Mouse (Mus musculus) hindbrain, postnatal 0 days (tissue): ENCODE data around the gene Gm20683. TPM values are rescaled to one million over a fixed set of nuclear protein-coding genes. Genes with fewer than 3 reads are reported as not detected.
A peak's percentile ranks its signal among the peaks of the same experiment; 100 is the strongest.

Source experiments
- ATAC-seq: fragments of 200-750 bp; cut with Nextera tagmentation; 2 replicates; pipeline ENCODE4 v1.8.0; 2017; ENCODE audit warnings: mild to moderate bottlenecking, moderate TSS enrichment, moderate library complexity
- DNase-seq: peaks from one replicate; pipeline ENCODE4 v3.0.0-alpha.2; 2015; ENCODE audit warnings: low spot score
- H3K27ac ChIP-seq: fragments of 300-500 bp; sonication (generic); 2 replicates; pipeline ENCODE4 v1.5.1; 2014; ENCODE audit warnings: mild to moderate bottlenecking
- H3K27me3 ChIP-seq: fragments of 300-500 bp; sonication (generic); 2 replicates; pipeline ENCODE4 v1.6.1; 2014; ENCODE audit warnings: low read length, mixed read lengths; ENCODE audit not compliant: insufficient read depth
- H3K36me3 ChIP-seq: fragments of 300-500 bp; sonication (generic); 2 replicates; pipeline ENCODE4 v1.6.1; 2014; ENCODE audit warnings: low read length, mixed read lengths; ENCODE audit not compliant: insufficient read depth
- H3K4me1 ChIP-seq: fragments of 300-500 bp; sonication (generic); 2 replicates; pipeline ENCODE4 v1.6.1; 2014; ENCODE audit warnings: antibody characterized with exemption, low read length, mixed read lengths; ENCODE audit not compliant: insufficient read depth
- H3K4me2 ChIP-seq: fragments of 300-500 bp; sonication (generic); 2 replicates; pipeline ENCODE4 v1.6.1; 2014; ENCODE audit warnings: low read depth, mild to moderate bottlenecking, low read length, moderate library complexity, mixed read lengths
- H3K4me3 ChIP-seq: fragments of 300-500 bp; sonication (generic); 2 replicates; pipeline ENCODE4 v1.5.1; 2014; ENCODE audit warnings: low read length
- H3K9ac ChIP-seq: fragments of 300-500 bp; sonication (generic); replicated peaks from 2 replicates; pipeline ENCODE4 v1.6.1; 2014; ENCODE audit warnings: mild to moderate bottlenecking, low read length, moderate library complexity, mixed read lengths
- H3K9me3 ChIP-seq: fragments of 300-500 bp; sonication (generic); 2 replicates; pipeline ENCODE4 v1.6.1; 2016; ENCODE audit warnings: low read length, mixed read lengths
- CTCF ChIP-seq: IDR thresholded peaks from 2 replicates; pipeline ENCODE4 v1.5.1; 2016; ENCODE audit warnings: antibody characterized with exemption, control low read depth, low read depth
- WGBS: fragments of 180-500 bp; shearing (Covaris S2); extraction: QIAGEN DNeasy Blood & Tissue Kit; methylation state at CpG from one replicate; pipeline ENCODE4 v1.1.7; 2014; 5-methylcytosine and 5-hydroxymethylcytosine counted together
- microRNA-seq, 2 experiments: library from miRNA; unstranded; fragments of <30 nt; microRNA quantifications; one replicate each; pipeline ENCODE4; 2016
- polyA plus RNA-seq: library from polyadenylated mRNA; unstranded; fragments of >200 nt; fragmentation: Nextera tagmentation; extraction: Ambion mirVana; gene quantifications from 2 replicates; pipeline ENCODE4 v1.2.1, GENCODE M21; 2015
- total RNA-seq: library from RNA; depleted of rRNA; stranded (reverse); fragments of >200 nt; gene quantifications from 2 replicates; pipeline ENCODE4 v1.2.3, GENCODE M21; 2014; rRNA removed

Gm20683 gene
- total and polyA plus RNA-seq, 2 experiments from 2014 or later, result 12.9 to 40.0 TPM

GRCm38 (mm10) chr17:25792615-25793014 is 48.9 kb downstream of the Gm20683 start, which contains the start of gene Fam173a:
Gene Fam173a, minus strand, starts transcription at chr17:25792901.
- H3K4me2 ChIP-seq, result peak within 1 kb of the TSS; percentile 95

GRCm38 (mm10) chr17:25791843-25792527 is 49.6 kb downstream of the Gm20683 start:
- Histone ChIP-seq H3K9ac (peak overlapping the region; percentile 67), H3K27me3 (no peaks in the 10 kb centered on the region), H3K27ac (peak overlapping the region; percentile 94), H3K9me3 (no peaks in the 10 kb centered on the region), H3K4me2 (peak overlapping the region; percentile 95), H3K4me3 (peak overlapping the region; percentile 66), H3K36me3 (peaks cover 4% of the 10 kb centered on the region), H3K4me1 (peaks cover 15% of the 10 kb centered on the region; the same call in 1 of the 2 replicates)
- DNase-seq (peak; percentile 91), ATAC-seq (peak; percentile 62)
- TF ChIP-seq CTCF, result no peak
- WGBS, result under 1% methylated on average over 45 of the region's 45 CpGs

More at GRCm38 (mm10) chr17:25792615-25793014, 48.9 kb downstream of the Gm20683 start, which contains the start of gene Fam173a:
- Histone ChIP-seq H3K27me3 (no peaks in the 10 kb centered on the region), H3K4me1 (peaks cover 19% of the 10 kb centered on the region; the same call in 1 of the 2 replicates), H3K27ac (peak within 1 kb of the TSS; percentile 94), H3K9me3 (no peaks in the 10 kb centered on the region), H3K36me3 (peaks cover 4% of the 10 kb centered on the region), H3K4me3 (peak within 1 kb of the TSS; percentile 66), H3K9ac (peak within 1 kb of the TSS; percentile 67)
- no peak for TF ChIP-seq CTCF
- peak; percentile 69 for ATAC-seq
- WGBS, result 1% methylated on average over 14 of the region's 14 CpGs
- DNase-seq, result peak; percentile 84

DNA sequence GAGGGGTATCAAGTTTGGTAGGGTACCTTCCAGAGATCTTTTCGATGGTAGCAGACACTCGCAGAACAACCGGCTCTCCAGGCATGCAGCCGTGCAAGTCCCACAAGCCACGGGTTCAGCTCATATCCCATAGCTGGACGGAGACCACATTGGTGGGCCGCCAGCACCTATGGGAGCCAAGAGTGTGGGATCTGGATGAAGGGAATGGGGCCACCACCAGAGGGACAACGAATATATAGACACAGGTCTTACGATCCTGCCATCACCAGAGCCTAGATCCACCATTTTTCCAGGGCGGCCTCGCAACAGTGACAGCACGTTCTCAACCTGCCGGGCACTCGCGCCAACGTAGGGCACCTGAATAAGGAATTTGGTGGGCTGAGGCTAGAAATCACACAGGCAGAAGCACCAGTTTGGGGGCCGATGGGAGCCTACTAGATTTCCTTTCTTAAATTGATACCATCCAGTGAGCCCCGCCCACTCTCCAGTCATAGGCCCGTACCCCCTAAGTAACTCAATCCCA is 50.2 kb downstream of the Gm20683 start:
- Histone ChIP-seq H3K4me3 (peak overlapping the region; percentile 66), H3K27me3 (no peaks in the 10 kb centered on the region), H3K4me1 (peaks cover 10% of the 10 kb centered on the region; the same call in 1 of the 2 replicates), H3K9me3 (no peaks in the 10 kb centered on the region), H3K9ac (peak overlapping the region; percentile 67), H3K27ac (peak overlapping the region; percentile 94), H3K36me3 (peaks cover 4% of the 10 kb centered on the region), H3K4me2 (peak overlapping the region; percentile 95)
- ATAC-seq, result peak; percentile 3; the same call in 1 of the 2 replicates
- peak; percentile 40 for TF ChIP-seq CTCF
- 22% methylated on average over 19 of the region's 19 CpGs for WGBS
- DNase-seq, result peak; percentile 51

DNA sequence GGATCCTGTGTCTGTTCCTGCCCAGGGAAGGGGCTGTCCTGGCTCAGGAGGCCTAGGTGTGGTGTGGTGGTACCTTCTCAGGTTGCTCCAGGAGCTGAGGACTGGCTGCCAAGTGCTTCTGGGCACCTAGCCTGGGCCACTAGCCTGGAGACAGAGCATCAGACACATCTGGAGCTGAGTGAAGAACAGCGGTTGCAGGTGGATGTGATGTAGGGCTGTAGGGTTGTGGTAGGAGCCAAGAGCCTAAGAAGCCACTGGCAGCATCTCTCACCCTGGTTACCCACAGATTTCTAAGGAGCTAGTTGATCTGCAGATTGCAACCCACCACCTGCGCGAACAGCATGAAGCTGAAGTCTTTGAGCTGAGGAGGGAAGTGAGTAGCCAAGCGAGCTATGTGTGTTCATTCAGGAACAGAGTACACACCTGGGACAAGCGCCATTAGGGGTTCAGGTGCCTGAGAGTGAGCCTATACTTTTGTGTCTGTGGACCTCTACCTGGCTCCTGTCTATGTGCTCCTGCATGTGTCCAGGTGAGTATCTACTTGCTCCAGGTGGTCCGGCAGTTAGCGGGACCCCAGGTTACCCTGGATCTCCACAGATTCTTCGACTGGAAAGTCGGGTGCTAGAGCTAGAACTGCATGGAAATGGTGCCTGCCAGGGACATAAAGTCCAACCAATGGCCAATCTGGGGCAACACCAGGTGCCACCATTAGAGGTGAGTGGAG is 54.6 kb downstream of the Gm20683 start:
- Histone ChIP-seq H3K4me1 (peaks cover 9% of the 10 kb centered on the region), H3K4me2 (no peak overlapping the region), H3K4me3 (no peak overlapping the region), H3K9me3 (no peaks in the 10 kb centered on the region), H3K27ac (no peak overlapping the region), H3K27me3 (no peaks in the 10 kb centered on the region), H3K36me3 (peaks cover 18% of the 10 kb centered on the region), H3K9ac (no peak overlapping the region)
- ATAC-seq, result no peak
- DNase-seq, result no peak
- WGBS, result 94% methylated on average over 9 of the region's 9 CpGs
- TF ChIP-seq CTCF, result no peak

DNA sequence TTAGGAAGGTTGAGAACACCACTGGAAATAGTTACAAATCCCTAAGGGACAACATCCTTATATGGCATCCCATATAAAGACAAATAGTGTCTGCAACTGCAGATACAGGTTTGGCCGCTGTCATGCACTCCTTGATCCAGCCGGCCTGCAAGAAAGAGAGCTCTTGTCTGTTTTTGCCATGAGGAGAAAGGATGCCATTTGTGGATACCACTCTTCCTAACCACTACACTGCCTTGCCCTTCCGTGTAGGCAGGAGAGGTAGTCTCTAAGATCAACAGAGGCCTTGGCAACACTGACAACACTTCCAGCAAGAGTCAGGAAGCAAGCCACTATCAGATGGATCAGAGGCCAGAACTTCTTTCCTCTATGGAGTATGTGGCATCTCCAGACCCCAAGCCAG is 55.3 kb downstream of the Gm20683 start, which contains the start of gene Ccdc78:
Gene Ccdc78, plus strand, starts transcription at position 301 of the 400 bp plus-strand sequence.
- WGBS, result 83% methylated on average over 3 of the region's 3 CpGs
- Histone ChIP-seq H3K9me3 (no peaks in the 10 kb centered on the region), H3K4me3 (peak within 1 kb of the TSS; percentile 71), H3K4me1 (peaks cover 9% of the 10 kb centered on the region), H3K36me3 (peaks cover 25% of the 10 kb centered on the region), H3K9ac (peak within 1 kb of the TSS; percentile 78), H3K27ac (peak within 1 kb of the TSS; percentile 87), H3K27me3 (no peaks in the 10 kb centered on the region), H3K4me2 (peak within 1 kb of the TSS; percentile 91)
- ATAC-seq, result no peak
- DNase-seq, result no peak
- TF ChIP-seq CTCF, result no peak

DNA sequence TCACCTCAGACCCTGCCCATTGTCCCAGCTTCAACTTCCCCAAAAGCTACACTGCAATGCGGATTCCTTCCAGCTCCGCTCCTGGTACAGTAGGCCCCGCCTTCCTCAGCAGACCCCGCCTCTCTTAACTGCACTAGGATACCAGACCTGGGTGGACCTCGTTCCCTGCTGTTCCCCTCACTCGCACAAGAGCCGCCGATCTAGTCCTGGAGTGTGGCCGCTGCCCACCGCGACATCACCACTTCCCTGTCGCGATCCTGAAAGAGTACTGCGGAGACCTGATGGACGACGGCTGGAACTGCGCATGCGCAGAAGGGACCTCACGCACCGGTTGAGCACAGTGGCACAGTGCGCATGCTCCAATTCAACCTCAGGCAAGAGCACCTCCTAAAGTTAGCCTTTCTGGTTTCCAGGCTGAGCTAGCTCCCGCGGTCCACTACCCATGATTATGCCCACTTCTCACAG is 56.2 kb downstream of the Gm20683 start, which contains the start of gene Haghl:
Gene Haghl, minus strand, starts transcription at position 393 of the 465 bp plus-strand sequence.
- under 1% methylated on average over 23 of the region's 23 CpGs for WGBS
- Histone ChIP-seq H3K9me3 (no peaks in the 10 kb centered on the region), H3K4me3 (peak within 1 kb of the TSS; percentile 71), H3K4me2 (peak within 1 kb of the TSS; percentile 91), H3K9ac (peak within 1 kb of the TSS; percentile 78), H3K27me3 (no peaks in the 10 kb centered on the region), H3K27ac (peak within 1 kb of the TSS; percentile 87), H3K4me1 (peaks cover 9% of the 10 kb centered on the region), H3K36me3 (peaks cover 25% of the 10 kb centered on the region)
- ATAC-seq (peak; percentile 87), DNase-seq (peak; percentile 99)
- TF ChIP-seq CTCF, result peak; percentile 8; the same call in 1 of the 2 replicates

Small RNAs within 50 kb of the gene (microRNA-seq; reads per million reads assigned to microRNA genes)
- gene Mir3082, result 0.71 to 1.1 reads per million in 2 experiments

Other genes with a start within 250 kb of the Gm20683 start
- gene Gng13, start 124.6 kb downstream of the Gm20683 start, total RNA-seq, result 10.9 TPM in 1 of 2 replicates, not detected in the other
- gene Gng13, start 124.6 kb downstream of the Gm20683 start, polyA plus RNA-seq, result 22.0 and 23.7 TPM in 2 replicates
- 4.9 and 7.8 TPM in 2 replicates for gene Chtf18, start 114.3 kb downstream of the Gm20683 start, total RNA-seq
- gene Chtf18, start 114.3 kb downstream of the Gm20683 start, polyA plus RNA-seq, result 4.9 and 5.4 TPM in 2 replicates
- 10.1 and 18.7 TPM in 2 replicates for gene Rpusd1, start 114.1 kb downstream of the Gm20683 start, total RNA-seq
- gene Rpusd1, start 114.1 kb downstream of the Gm20683 start, polyA plus RNA-seq, result 27.5 and 27.9 TPM in 2 replicates
- gene Mslnl, start 105.7 kb downstream of the Gm20683 start, total RNA-seq, result 0.05 TPM in 1 of 2 replicates, not detected in the other
- not detected in 2 replicates for gene Mslnl, start 105.7 kb downstream of the Gm20683 start, polyA plus RNA-seq
- 0.50 and 1.1 TPM in 2 replicates for gene Msln, start 87.4 kb downstream of the Gm20683 start, total RNA-seq
- gene Msln, start 87.4 kb downstream of the Gm20683 start, polyA plus RNA-seq, result 2.0 and 2.3 TPM in 2 replicates
- 22.2 and 28.2 TPM in 2 replicates for gene Narfl, start 68.0 kb downstream of the Gm20683 start, total RNA-seq
- 27.5 and 27.9 TPM in 2 replicates for gene Narfl, start 68.0 kb downstream of the Gm20683 start, polyA plus RNA-seq
- gene Haghl, start 56.1 kb downstream of the Gm20683 start, total RNA-seq, result 159 and 171 TPM in 2 replicates
- gene Haghl, start 56.1 kb downstream of the Gm20683 start, polyA plus RNA-seq, result 219 and 225 TPM in 2 replicates
- 0.10 and 0.50 TPM in 2 replicates for gene Ccdc78, start 55.2 kb downstream of the Gm20683 start, total RNA-seq
- gene Ccdc78, start 55.2 kb downstream of the Gm20683 start, polyA plus RNA-seq, result 1.0 and 1.2 TPM in 2 replicates
- gene Fam173a, start 48.9 kb downstream of the Gm20683 start, total RNA-seq, result 80.6 and 101 TPM in 2 replicates
- 117 and 121 TPM in 2 replicates for gene Fam173a, start 48.9 kb downstream of the Gm20683 start, polyA plus RNA-seq
- gene AC134908.4, start 46.1 kb downstream of the Gm20683 start, total RNA-seq, result 0.31 TPM in 1 of 2 replicates, not detected in the other
- gene AC134908.4, start 46.1 kb downstream of the Gm20683 start, polyA plus RNA-seq, result 2.0 and 3.9 TPM in 2 replicates
- 500 and 557 TPM in 2 replicates for gene Metrn, start 44.6 kb downstream of the Gm20683 start, total RNA-seq
- gene Metrn, start 44.6 kb downstream of the Gm20683 start, polyA plus RNA-seq, result 102 and 116 TPM in 2 replicates
- gene Fbxl16, start 32.7 kb downstream of the Gm20683 start, total RNA-seq, result 143 and 146 TPM in 2 replicates
- gene Fbxl16, start 32.7 kb downstream of the Gm20683 start, polyA plus RNA-seq, result 44.0 and 45.8 TPM in 2 replicates
- 31.3 and 39.7 TPM in 2 replicates for gene Wdr24, start 18.1 kb downstream of the Gm20683 start, total RNA-seq
- gene Wdr24, start 18.1 kb downstream of the Gm20683 start, polyA plus RNA-seq, result 21.0 and 22.6 TPM in 2 replicates
- 57.0 and 61.0 TPM in 2 replicates for gene Jmjd8, start 12.9 kb downstream of the Gm20683 start, total RNA-seq
- 38.6 and 41.3 TPM in 2 replicates for gene Jmjd8, start 12.9 kb downstream of the Gm20683 start, polyA plus RNA-seq
- 271 and 273 TPM in 2 replicates for gene Stub1, start 8.4 kb downstream of the Gm20683 start, total RNA-seq
- gene Stub1, start 8.4 kb downstream of the Gm20683 start, polyA plus RNA-seq, result 369 and 370 TPM in 2 replicates
- 122 and 135 TPM in 2 replicates for gene Rhbdl1, start 4.5 kb downstream of the Gm20683 start, total RNA-seq
- gene Rhbdl1, start 4.5 kb downstream of the Gm20683 start, polyA plus RNA-seq, result 78.6 and 80.0 TPM in 2 replicates
- 39.8 and 64.1 TPM in 2 replicates for gene Rhot2, start 3.1 kb upstream of the Gm20683 start, total RNA-seq
- 14.6 and 15.8 TPM in 2 replicates for gene Rhot2, start 3.1 kb upstream of the Gm20683 start, polyA plus RNA-seq
- 54.5 and 75.5 TPM in 2 replicates for gene Wdr90, start 19.7 kb upstream of the Gm20683 start, total RNA-seq
- gene Wdr90, start 19.7 kb upstream of the Gm20683 start, polyA plus RNA-seq, result 13.2 TPM in 2 replicates
- 27.0 and 32.1 TPM in 2 replicates for gene Mcrip2, start 27.0 kb upstream of the Gm20683 start, total RNA-seq
- gene Mcrip2, start 27.0 kb upstream of the Gm20683 start, polyA plus RNA-seq, result 54.3 and 54.7 TPM in 2 replicates
- gene Mettl26, start 33.3 kb upstream of the Gm20683 start, total RNA-seq, result 50.0 and 63.1 TPM in 2 replicates
- gene Mettl26, start 33.3 kb upstream of the Gm20683 start, polyA plus RNA-seq, result 62.9 and 64.8 TPM in 2 replicates
- gene Wfikkn1, start 39.1 kb upstream of the Gm20683 start, total RNA-seq, result 1.2 and 1.5 TPM in 2 replicates
- gene Wfikkn1, start 39.1 kb upstream of the Gm20683 start, polyA plus RNA-seq, result 0.33 and 0.58 TPM in 2 replicates
- 33.2 and 39.1 TPM in 2 replicates for gene Rab40c, start 78.0 kb upstream of the Gm20683 start, total RNA-seq
- 34.7 and 35.3 TPM in 2 replicates for gene Rab40c, start 78.0 kb upstream of the Gm20683 start, polyA plus RNA-seq
- gene Pigq, start 103.2 kb upstream of the Gm20683 start, total RNA-seq, result 90.6 and 99.7 TPM in 2 replicates
- gene Pigq, start 103.2 kb upstream of the Gm20683 start, polyA plus RNA-seq, result 69.7 and 76.3 TPM in 2 replicates
- 0.61 and 0.68 TPM in 2 replicates for gene Nhlrc4, start 103.2 kb upstream of the Gm20683 start, total RNA-seq
- gene Nhlrc4, start 103.2 kb upstream of the Gm20683 start, polyA plus RNA-seq, result 0.30 and 0.72 TPM in 2 replicates
- 5.6 and 7.2 TPM in 2 replicates for gene A930017K11Rik, start 110.8 kb upstream of the Gm20683 start, total RNA-seq
- 4.4 and 5.0 TPM in 2 replicates for gene A930017K11Rik, start 110.8 kb upstream of the Gm20683 start, polyA plus RNA-seq
- 35.1 and 41.4 TPM in 2 replicates for gene Capn15, start 144.0 kb upstream of the Gm20683 start, total RNA-seq
- 19.0 and 20.1 TPM in 2 replicates for gene Capn15, start 144.0 kb upstream of the Gm20683 start, polyA plus RNA-seq
- 34.7 and 41.9 TPM in 2 replicates for gene Rab11fip3, start 227.8 kb upstream of the Gm20683 start, total RNA-seq
- 16.6 and 17.9 TPM in 2 replicates for gene Rab11fip3, start 227.8 kb upstream of the Gm20683 start, polyA plus RNA-seq
- 35.6 and 40.6 TPM in 2 replicates for gene Decr2, start 248.6 kb upstream of the Gm20683 start, total RNA-seq
- 41.1 and 44.7 TPM in 2 replicates for gene Decr2, start 248.6 kb upstream of the Gm20683 start, polyA plus RNA-seq